Mouse (Mus musculus) kidney, adult 2 months (tissue): Measurements from ENCODE around the gene Gm49393. TPM values are rescaled to one million over a fixed set of nuclear protein-coding genes. Genes with fewer than 3 reads are reported as not detected.
"Not testable (repeated sequence)": the region's sequence is repeated elsewhere in the genome, so short reads cannot be mapped to it uniquely, and the experiment has no call there.

Experiments
- DNase-seq: peaks from one replicate; pipeline ENCODE4 v3.0.0; 2021
- H3K27ac ChIP-seq: fragments of 200-500 bp; 2 replicates; pipeline ENCODE4 v1.5.1; 2012; ENCODE audit warnings: low read depth, low read length, control low read depth, inconsistent platforms; ENCODE audit not compliant: insufficient read depth
- H3K27me3 ChIP-seq: fragments of 200-500 bp; replicated peaks from 2 replicates; pipeline ENCODE4 v1.6.1; 2012; ENCODE audit warnings: mild to moderate bottlenecking, moderate library complexity, low read length, inconsistent platforms; ENCODE audit not compliant: control insufficient read depth, insufficient read depth
- H3K36me3 ChIP-seq: fragments of 200-500 bp; 2 replicates; pipeline ENCODE4 v1.6.1; 2012; ENCODE audit warnings: mild to moderate bottlenecking, moderate library complexity, low read length, inconsistent platforms; ENCODE audit not compliant: control insufficient read depth, insufficient read depth
- H3K4me1 ChIP-seq: fragments of 200-500 bp; 2 replicates; pipeline ENCODE4 v1.6.1; 2011; ENCODE audit warnings: low read length; ENCODE audit not compliant: control insufficient read depth, insufficient read depth
- H3K4me3 ChIP-seq: fragments of 200-500 bp; 2 replicates; pipeline ENCODE4 v1.5.1; 2011; ENCODE audit warnings: mild to moderate bottlenecking, low read depth, low read length, control low read depth; ENCODE audit not compliant: insufficient read depth
- CTCF ChIP-seq: fragments of 200-500 bp; conservative IDR thresholded peaks from 2 replicates; pipeline ENCODE4 v1.5.1; 2011; ENCODE audit warnings: low read depth, mild to moderate bottlenecking, control low read depth, low read length, moderate library complexity, mixed read lengths; ENCODE audit not compliant: insufficient read depth, insufficient read length
- POLR2A ChIP-seq: fragments of 200-500 bp; IDR thresholded peaks from one replicate; pipeline ENCODE4 v1.6.1; 2011; ENCODE audit warnings: low read depth, low read length, control low read depth
- WGBS: fragments of 180-500 bp; shearing (Covaris S2); methylation state at CpG from one replicate; pipeline ENCODE4 v1.1.7; 2018; 5-methylcytosine and 5-hydroxymethylcytosine counted together
- polyA plus RNA-seq: library from polyadenylated mRNA; depleted of rRNA; stranded (reverse); fragments of >200 nt; gene quantifications from 2 replicates; pipeline ENCODE4 v1.2.3, GENCODE M21; 2012; rRNA removed

The Gm49393 gene
- polyA plus RNA-seq, result not detected in 2 replicates

DNA sequence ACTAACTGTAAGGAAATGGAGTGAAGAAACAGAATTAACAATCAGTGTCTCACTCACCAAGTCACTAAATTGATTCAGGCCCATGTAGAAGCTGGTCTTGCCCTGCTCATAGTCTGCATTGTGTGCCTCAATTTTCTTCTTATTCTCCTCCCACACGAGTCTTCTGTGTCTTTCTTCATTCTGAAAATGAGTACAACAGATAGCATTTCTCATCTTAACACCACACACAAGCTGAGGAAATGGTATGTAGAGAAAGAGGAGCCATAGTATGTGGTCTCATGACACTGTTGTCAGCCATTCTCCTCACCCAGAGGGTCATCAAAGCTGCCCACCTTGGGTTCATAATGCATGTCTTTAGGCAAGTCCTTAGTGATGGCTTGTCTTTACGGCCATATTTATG, at the start of gene Gm49393:
Gene Gm49393 (minus strand): TSS at position 101 of the 400 bp plus-strand sequence.
- 74% methylated on average over 2 of the region's 2 CpGs for WGBS
- not testable (repeated sequence) for H3K27ac ChIP-seq, H3K36me3 ChIP-seq, H3K27me3 ChIP-seq, H3K4me3 ChIP-seq, DNase-seq, H3K4me1 ChIP-seq

DNA sequence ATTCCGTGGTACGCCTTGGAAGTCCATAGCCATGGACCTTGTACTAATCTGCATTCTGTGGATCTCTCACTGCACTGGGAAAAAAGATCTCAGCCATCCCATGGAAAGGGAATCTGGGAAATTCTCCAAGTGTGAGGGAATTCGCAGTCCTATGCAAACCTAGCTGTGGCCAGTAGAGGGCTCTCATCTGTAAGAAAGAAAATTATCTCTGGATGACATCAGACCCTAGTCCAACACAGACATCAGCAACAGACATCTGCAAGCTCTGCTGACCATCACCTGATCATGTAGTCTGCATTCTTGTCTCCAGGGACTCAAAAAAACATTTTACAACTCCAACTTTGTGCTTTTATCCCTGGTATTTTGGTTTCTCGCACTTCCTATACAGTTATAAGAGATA, 36.9 kb upstream of the Gm49393 start:
- 76% methylated on average over 4 of the region's 4 CpGs for WGBS
- not testable (repeated sequence) for H3K36me3 ChIP-seq, H3K4me1 ChIP-seq, DNase-seq, H3K27ac ChIP-seq, H3K4me3 ChIP-seq, H3K27me3 ChIP-seq

DNA sequence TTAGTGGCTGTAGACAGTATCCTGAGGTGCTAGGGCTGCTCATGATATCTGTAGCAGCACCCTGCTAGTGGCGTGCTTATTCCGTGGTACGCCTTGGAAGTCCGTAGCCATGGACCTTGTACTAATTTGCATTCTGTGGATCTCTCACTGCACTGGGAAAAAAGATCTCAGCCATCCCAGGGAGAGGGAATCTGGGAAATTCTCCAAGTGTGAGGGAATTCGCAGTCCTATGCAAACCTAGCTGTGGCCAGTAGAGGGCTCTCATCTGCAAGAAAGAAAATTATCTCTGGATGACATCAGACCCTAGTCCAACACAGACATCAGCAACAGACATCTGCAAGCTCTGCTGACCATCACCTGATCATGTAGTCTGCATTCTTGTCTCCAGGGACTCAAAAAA, 28.6 kb upstream of the Gm49393 start:
- not testable (repeated sequence) for H3K4me1 ChIP-seq, H3K27me3 ChIP-seq, H3K36me3 ChIP-seq, H3K27ac ChIP-seq, H3K4me3 ChIP-seq
- DNase-seq, result peak; percentile 9
- WGBS, result 24% methylated on average over 5 of the region's 5 CpGs

DNA sequence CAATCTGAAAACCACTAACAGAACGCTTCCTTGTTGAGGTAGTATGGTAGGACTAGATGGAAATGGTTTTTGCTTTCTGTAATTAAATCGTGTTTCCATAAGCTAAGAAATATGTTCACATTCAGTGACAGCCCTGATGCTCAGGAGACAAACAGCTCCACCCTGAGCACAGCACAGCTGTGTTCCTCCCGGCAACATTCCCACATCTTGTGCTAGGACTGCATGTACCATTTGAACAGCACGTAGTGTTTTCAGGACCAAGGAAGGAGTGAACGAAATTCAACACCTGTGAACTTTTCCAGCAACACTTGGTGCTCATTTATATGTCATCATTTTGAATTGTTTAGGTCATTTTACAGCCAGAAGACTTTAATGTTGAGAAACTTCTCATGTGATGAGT, 26.3 kb upstream of the Gm49393 start:
- no peak overlapping the region for H3K27ac ChIP-seq
- H3K4me1 ChIP-seq, result no peaks in the 10 kb centered on the region
- H3K27me3 ChIP-seq, result no peaks in the 10 kb centered on the region
- no peaks in the 10 kb centered on the region for H3K36me3 ChIP-seq
- TF ChIP-seq CTCF (no peak), POLR2A (no peak)
- H3K4me3 ChIP-seq, result no peak overlapping the region
- WGBS, result 64% methylated on average over 5 of the region's 5 CpGs
- no peak for DNase-seq

DNA sequence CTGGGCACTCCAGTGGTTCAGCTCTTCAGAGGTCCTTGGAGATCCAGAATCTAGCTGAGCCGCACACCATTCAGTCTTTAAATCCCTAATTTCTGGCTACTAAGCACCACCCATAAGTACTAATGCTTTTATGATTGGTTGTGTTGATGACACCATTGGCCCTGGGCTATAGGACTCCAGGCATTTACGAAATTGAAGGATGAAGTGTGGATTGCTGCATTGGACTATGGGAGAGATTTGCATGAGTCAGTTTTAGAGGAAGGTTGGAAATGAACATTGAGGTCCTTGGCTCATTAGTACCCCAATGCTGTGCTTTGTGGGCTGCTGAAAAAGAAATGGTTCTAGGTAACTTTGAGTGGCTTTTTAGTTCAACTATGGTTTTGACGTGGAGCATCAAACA, 6.5 kb upstream of the Gm49393 start, which contains the start of gene Tpbpa:
Gene Tpbpa (minus strand): TSS at position 101 of the 400 bp plus-strand sequence.
- DNase-seq, H3K27ac ChIP-seq, H3K36me3 ChIP-seq, H3K4me3 ChIP-seq, H3K27me3 ChIP-seq, H3K4me1 ChIP-seq: not testable (repeated sequence)
- 83% methylated on average over 3 of the region's 3 CpGs for WGBS

DNA sequence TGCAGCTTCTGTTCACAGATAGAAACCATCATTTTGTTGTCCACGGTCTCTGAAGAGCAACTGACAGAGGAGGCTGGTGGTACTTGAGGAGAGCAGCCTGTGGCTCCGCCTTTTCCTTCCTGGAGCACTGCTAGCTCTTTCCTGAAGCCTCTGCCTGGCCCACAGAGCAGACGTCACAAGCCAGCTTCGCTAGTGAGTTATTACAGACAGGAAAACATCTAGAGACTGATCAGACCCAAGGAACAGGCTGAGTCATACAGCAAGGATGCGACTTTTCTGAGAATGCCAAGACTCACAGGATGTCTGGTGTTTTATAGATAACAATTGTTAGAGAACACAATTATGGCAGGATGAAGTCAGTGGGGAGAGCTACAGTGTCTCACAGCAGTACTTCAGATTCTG, 1.1 kb upstream of the Gm49393 start, which contains the start of the genes Gm49391 and Ctla2a:
Gene Gm49391 (minus strand): TSS at position 72 of the 402 bp plus-strand sequence.
Gene Ctla2a (minus strand): TSS at position 126 of the 402 bp plus-strand sequence.
- Histone ChIP-seq H3K27me3 (no peaks in the 10 kb centered on the region), H3K36me3 (no peaks in the 10 kb centered on the region), H3K4me3 (no peak within 1 kb of the TSS), H3K4me1 (no peaks in the 10 kb centered on the region), H3K27ac (0 out of 2 replicates have a peak within 1 kb of the TSS, but pooled peaks have one; percentile 20)
- 59% methylated on average over 5 of the region's 5 CpGs for whole genome bisulfite sequencing
- DNase-seq, result peak; percentile 86
- TF ChIP-seq CTCF, result no peak
- no peak for TF ChIP-seq POLR2A

DNA sequence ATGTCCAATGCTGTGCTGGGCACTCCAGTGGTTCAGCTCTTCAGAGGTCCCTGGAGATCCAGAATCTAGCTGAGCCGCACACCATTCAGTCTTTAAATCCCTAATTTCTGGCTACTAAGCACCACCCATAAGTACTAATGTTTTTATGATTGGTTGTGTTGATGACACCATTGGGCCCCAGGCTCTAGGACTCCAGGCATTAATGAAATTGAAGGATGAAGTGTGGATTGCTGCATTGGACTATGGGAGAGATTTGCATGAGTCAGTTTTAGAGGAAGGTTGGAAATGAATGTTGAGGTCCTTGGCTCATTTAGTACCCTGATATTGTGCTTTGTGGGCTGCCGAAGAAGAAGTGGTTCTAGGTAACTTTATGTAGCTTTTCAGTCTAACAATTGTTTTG, 30.6 kb downstream of the Gm49393 start, which contains the start of gene Tpbpb:
Gene Tpbpb (minus strand): TSS at position 101 of the 400 bp plus-strand sequence.
- WGBS, result 86% methylated on average over 2 of the region's 2 CpGs
- DNase-seq, H3K27ac ChIP-seq, H3K4me3 ChIP-seq, H3K27me3 ChIP-seq, H3K36me3 ChIP-seq, H3K4me1 ChIP-seq: not testable (repeated sequence)

DNA sequence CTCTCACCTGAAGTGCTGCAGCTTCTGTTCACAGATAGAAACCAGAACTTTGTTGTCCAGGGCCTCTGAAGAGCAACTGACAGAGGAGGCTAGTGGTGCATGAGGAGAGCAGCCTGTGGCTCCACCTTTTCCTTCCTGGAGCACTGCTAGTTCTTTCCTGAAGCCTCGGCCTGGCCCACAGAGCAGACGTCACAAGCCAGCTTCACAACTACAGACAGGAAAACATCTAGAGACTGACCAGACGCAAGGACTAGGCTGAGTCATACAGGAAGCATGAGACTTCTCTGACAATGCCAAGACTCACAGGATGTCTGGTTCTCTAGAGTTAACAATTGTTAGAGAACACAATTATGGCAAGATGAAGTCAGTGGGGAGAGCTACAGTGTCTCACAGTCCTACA, 38.1 kb downstream of the Gm49393 start, which contains the start of gene Ctla2b:
Gene Ctla2b (minus strand): TSS at position 120 of the 400 bp plus-strand sequence.
- peak within 1 kb of the TSS; percentile 70 for H3K27ac ChIP-seq
- no peak within 1 kb of the TSS for H3K4me3 ChIP-seq
- no peaks in the 10 kb centered on the region for H3K36me3 ChIP-seq
- H3K4me1 ChIP-seq, result no peaks in the 10 kb centered on the region
- H3K27me3 ChIP-seq, result no peaks in the 10 kb centered on the region
- WGBS, result 56% methylated on average over 3 of the region's 3 CpGs
- DNase-seq, result peak; percentile 84
- TF ChIP-seq CTCF, result no peak
- TF ChIP-seq POLR2A, result no peak

DNA sequence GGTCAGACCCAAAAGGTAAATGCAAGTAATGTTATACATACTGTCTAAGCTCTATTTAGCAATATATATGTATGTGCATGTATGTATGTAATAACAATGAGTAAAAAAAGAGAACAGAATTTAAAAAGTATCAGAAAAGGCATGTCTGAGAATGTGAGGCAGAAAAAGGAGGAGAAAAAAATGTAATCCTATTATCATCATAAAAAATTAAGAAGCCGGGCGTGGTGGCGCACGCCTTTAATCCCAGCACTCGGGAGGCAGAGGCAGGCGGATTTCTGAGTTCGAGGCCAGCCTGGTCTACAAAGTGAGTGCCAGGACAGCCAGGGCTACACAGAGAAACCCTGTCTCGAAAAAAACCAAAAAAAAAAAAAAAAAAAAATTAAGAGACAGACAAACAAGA, 38.6 kb downstream of the Gm49393 start, which contains the start of gene Gm49392:
Gene Gm49392 (minus strand): TSS at position 101 of the 400 bp plus-strand sequence.
- not testable (repeated sequence) for DNase-seq, H3K36me3 ChIP-seq, H3K4me3 ChIP-seq, H3K27me3 ChIP-seq, H3K4me1 ChIP-seq
- WGBS, result 89% methylated on average over 8 of the region's 8 CpGs
- peak within 1 kb of the TSS; percentile 70 for H3K27ac ChIP-seq
